Mouse (Mus musculus) midbrain, embryonic 14.5 days (tissue): ENCODE results near the gene Gpr83. TPM values are rescaled to one million over a fixed set of nuclear protein-coding genes. Genes with fewer than 3 reads are reported as not detected.

Experiments
- ATAC-seq: fragments of 200-750 bp; cut with Nextera tagmentation; 2 replicates; pipeline ENCODE4 v1.8.0; 2017; ENCODE audit warnings: moderate number of reproducible peaks, moderate library complexity; ENCODE audit not compliant: low FRiP score, low TSS enrichment
- DNase-seq: peaks from one replicate; pipeline ENCODE4 v3.0.0-alpha.2; 2015
- H3K27ac ChIP-seq: fragments of 300-500 bp; sonication (generic); replicated peaks from 2 replicates; pipeline ENCODE4 v1.5.1; 2014; ENCODE audit warnings: mild to moderate bottlenecking, low read depth, low read length, moderate library complexity
- H3K27me3 ChIP-seq: fragments of 300-500 bp; sonication (generic); 2 replicates; pipeline ENCODE4 v1.6.1; 2014; ENCODE audit warnings: low read length, control low read depth, mixed read lengths; ENCODE audit not compliant: control insufficient read depth, insufficient read depth
- H3K36me3 ChIP-seq: fragments of 300-500 bp; sonication (generic); 2 replicates; pipeline ENCODE4 v1.6.1; 2014; ENCODE audit warnings: low read length, control low read depth; ENCODE audit not compliant: control insufficient read depth, insufficient read depth
- H3K4me1 ChIP-seq: fragments of 300-500 bp; sonication (generic); 2 replicates; pipeline ENCODE4 v1.6.1; 2014; ENCODE audit warnings: mild to moderate bottlenecking, antibody characterized with exemption, low read length, control low read depth; ENCODE audit not compliant: control insufficient read depth, insufficient read depth
- H3K4me2 ChIP-seq: fragments of 300-500 bp; sonication (generic); 2 replicates; pipeline ENCODE4 v1.6.1; 2014; ENCODE audit warnings: mild to moderate bottlenecking, low read length, moderate library complexity
- H3K4me3 ChIP-seq: fragments of 300-500 bp; sonication (generic); replicated peaks from 2 replicates; pipeline ENCODE4 v1.5.1; 2014; ENCODE audit warnings: low read depth, low read length
- H3K9ac ChIP-seq: fragments of 300-500 bp; sonication (generic); replicated peaks from 2 replicates; pipeline ENCODE4 v1.6.1; 2014; ENCODE audit warnings: mild to moderate bottlenecking, low read length, moderate library complexity
- H3K9me3 ChIP-seq: fragments of 300-500 bp; sonication (generic); 2 replicates; pipeline ENCODE4 v1.6.1; 2016; ENCODE audit warnings: low read length, control low read depth, mixed read lengths; ENCODE audit not compliant: control insufficient read depth
- WGBS: fragments of 180-500 bp; shearing (Covaris S2); extraction: QIAGEN DNeasy Blood & Tissue Kit; methylation state at CpG from one replicate; pipeline ENCODE4 v1.1.7; 2014; 5-methylcytosine and 5-hydroxymethylcytosine counted together
- polyA plus RNA-seq: library from polyadenylated mRNA; unstranded; fragments of >200 nt; fragmentation: Nextera tagmentation; extraction: Ambion mirVana; gene quantifications from 2 replicates; pipeline ENCODE4 v1.2.1, GENCODE M21; 2014

Gpr83 gene
- polyA plus RNA-seq, 1 experiment from 2014 or later = 3.5 TPM

DNA sequence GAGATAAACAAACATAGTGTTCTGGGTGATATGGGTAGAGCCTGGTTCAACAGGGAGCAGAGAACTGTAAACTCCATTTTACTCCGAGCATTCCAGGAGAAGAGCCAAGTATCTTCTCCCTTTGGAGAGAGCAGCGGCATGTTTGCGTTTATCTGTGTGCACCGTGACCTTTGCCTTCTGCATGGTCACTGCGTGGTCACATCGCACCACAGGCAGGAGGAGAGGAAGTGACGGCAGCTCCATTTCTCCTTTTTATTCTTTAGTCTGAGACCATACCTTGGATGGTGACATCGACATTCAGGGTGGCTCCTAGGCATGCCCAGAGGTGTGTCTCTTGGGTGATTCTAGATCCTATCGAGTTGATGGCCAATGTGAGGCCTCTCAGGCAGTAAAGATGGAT lies 33.4 kb downstream of the Gpr83 start:
- no peak overlapping the region for H3K27ac ChIP-seq
- DNase-seq (no peak), ATAC-seq (no peak)

DNA sequence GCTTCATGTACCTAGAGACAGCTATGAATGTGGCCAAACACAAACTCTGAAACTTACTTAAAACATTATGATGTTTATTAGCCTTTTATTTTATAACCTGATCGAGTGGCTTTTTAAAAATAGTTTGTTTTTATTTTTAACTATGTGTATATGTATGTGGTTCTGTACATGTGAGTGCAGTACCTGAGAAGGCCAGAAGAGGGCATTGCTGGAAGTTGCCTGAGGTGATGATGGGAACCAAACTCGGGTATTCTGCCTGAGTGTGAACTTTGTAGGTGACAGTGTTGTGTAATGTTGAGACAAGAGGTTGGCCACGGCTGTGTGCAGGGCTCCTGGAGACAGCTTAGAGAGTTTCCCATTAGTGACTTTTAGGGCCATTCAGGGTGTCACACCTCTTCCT lies 34.6 kb downstream of the Gpr83 start:
- WGBS = 88% methylated on average over 3 of the region's 3 CpGs
- no peaks in the 10 kb centered on the region for H3K36me3 ChIP-seq

More for the DNA sequence above, 33.4 kb downstream of the Gpr83 start:
- 92% methylated on average over 9 of the region's 9 CpGs for WGBS
- no peaks in the 10 kb centered on the region for H3K9me3 ChIP-seq
- no peak overlapping the region for H3K4me3 ChIP-seq
- no peaks in the 10 kb centered on the region for H3K36me3 ChIP-seq
- no peak overlapping the region for H3K4me2 ChIP-seq
- no peak overlapping the region for H3K9ac ChIP-seq
- H3K27me3 ChIP-seq = no peaks in the 10 kb centered on the region
- no peaks in the 10 kb centered on the region for H3K4me1 ChIP-seq

DNA sequence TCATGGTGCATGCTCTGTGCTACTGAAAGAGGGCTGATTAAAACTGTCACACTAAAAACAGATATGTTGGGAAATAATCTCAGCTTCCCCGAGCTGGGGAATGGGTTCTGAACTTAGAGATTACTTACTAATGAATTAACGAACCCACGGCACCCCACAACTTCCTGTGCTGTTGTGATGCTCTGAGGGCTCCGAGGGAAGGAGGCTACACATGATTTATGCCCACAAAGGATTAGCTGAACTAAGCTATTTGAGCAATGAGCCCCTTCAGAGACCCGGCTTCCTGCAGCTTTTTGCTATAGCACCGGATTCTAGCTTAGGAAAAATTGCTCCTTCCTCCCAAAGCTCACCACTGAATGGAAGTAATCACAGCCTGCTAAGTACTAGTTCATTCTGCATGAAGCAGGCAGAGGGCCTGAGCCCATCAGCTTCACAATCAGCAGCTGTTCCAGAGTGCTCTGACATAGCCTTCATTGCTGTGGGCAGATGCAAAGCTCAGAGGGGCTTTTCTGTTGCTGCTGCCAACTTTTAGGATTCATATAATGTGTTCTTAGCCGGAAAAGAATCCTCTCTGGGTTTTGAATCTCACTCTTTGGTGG lies 35.3 kb downstream of the Gpr83 start:
- Histone ChIP-seq H3K4me1 (no peaks in the 10 kb centered on the region), H3K36me3 (no peaks in the 10 kb centered on the region), H3K27me3 (no peaks in the 10 kb centered on the region), H3K4me2 (no peak overlapping the region), H3K4me3 (no peak overlapping the region), H3K27ac (0 out of 2 replicates have a peak overlapping the region, but pooled peaks have one; percentile 13), H3K9me3 (no peaks in the 10 kb centered on the region), H3K9ac (no peak overlapping the region)
- DNase-seq (no peak), ATAC-seq (no peak)
- WGBS = 70% methylated on average over 7 of the region's 7 CpGs

More for the DNA sequence above, 34.6 kb downstream of the Gpr83 start:
- Histone ChIP-seq H3K27ac (no peak overlapping the region), H3K9me3 (no peaks in the 10 kb centered on the region), H3K9ac (no peak overlapping the region), H3K4me3 (no peak overlapping the region), H3K27me3 (no peaks in the 10 kb centered on the region), H3K4me2 (no peak overlapping the region), H3K4me1 (no peaks in the 10 kb centered on the region)
- DNase-seq = no peak
- ATAC-seq = no peak

DNA sequence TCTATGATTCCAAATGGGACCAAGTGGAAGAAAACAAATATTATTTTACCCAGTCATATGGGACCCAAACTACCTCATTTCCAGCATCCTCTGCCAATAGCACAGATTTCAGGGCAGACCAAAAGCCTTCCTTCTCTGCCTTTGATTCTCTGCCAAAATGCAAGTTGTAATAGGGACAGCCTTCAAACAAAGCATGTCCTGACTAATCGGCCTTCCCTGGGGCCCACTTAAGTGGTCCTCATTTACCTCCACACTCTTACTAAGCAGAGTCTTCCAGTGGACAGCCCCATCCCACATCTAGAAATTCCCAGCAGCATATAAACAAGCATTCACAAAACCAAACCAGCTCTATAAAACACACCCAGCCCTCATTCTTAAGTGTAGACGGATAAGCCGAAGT lies 37.1 kb downstream of the Gpr83 start:
- Histone ChIP-seq H3K4me2 (no peak overlapping the region), H3K4me3 (no peak overlapping the region), H3K27ac (no peak overlapping the region), H3K9me3 (no peaks in the 10 kb centered on the region), H3K36me3 (no peaks in the 10 kb centered on the region), H3K27me3 (no peaks in the 10 kb centered on the region), H3K4me1 (no peaks in the 10 kb centered on the region), H3K9ac (no peak overlapping the region)
- 83% methylated on average over 3 of the region's 3 CpGs for WGBS
- DNase-seq (no peak), ATAC-seq (no peak)

DNA sequence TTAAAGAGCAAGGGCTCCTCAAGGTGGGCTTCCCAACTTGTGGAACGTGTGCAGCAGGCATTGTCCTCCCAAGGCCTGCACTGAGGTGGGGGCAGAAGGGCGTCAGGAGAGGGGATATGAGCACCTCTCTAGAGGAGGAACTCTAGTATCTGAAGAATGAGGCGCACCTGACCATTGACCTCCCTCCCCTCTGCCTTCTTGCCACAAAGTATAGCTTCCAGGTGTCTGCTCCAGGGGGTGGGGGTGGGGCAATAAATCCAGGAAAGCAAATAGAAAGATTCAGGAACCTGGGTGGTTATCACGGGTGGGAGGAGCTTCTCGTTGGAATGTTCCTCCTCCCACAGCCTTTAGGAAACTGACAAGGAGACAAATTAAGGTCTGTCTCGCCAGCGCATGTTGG lies 41.7 kb downstream of the Gpr83 start:
- ATAC-seq (no peak), DNase-seq (no peak)
- no peak overlapping the region for H3K27ac ChIP-seq
- no peak overlapping the region for H3K4me2 ChIP-seq
- H3K4me1 ChIP-seq = peaks cover 7% of the 10 kb centered on the region; the same call in 1 of the 2 replicates
- H3K36me3 ChIP-seq = no peaks in the 10 kb centered on the region
- H3K9ac ChIP-seq = no peak overlapping the region
- no peaks in the 10 kb centered on the region for H3K27me3 ChIP-seq
- WGBS = 87% methylated on average over 7 of the region's 7 CpGs
- H3K9me3 ChIP-seq = no peaks in the 10 kb centered on the region
- H3K4me3 ChIP-seq = no peak overlapping the region

DNA sequence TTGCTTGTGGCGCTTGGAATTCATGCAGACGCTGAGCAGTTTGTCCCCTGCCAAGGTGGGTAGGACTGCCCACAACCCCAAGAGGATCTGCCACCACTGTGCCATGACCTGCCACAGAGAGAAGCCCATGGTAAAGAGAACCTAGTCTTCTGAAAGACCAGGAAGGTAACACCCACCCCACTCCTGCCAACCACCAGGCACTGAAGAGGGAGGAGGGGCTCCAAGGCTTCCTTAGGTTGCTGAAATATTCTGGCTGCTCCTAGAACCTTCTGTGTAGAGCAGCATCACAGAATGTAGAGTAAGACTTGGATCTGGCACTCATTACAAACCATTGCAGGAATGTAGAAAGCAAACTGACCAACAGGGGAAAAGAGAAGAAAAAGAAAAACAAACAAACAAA lies 42.4 kb downstream of the Gpr83 start:
- no peaks in the 10 kb centered on the region for H3K9me3 ChIP-seq
- H3K9ac ChIP-seq = no peak overlapping the region
- H3K4me1 ChIP-seq = peaks cover 7% of the 10 kb centered on the region; the same call in 1 of the 2 replicates
- H3K36me3 ChIP-seq = no peaks in the 10 kb centered on the region
- H3K27me3 ChIP-seq = no peaks in the 10 kb centered on the region
- DNase-seq = no peak
- no peak overlapping the region for H3K27ac ChIP-seq
- WGBS = 98% methylated on average over 2 of the region's 2 CpGs
- ATAC-seq = no peak
- no peak overlapping the region for H3K4me2 ChIP-seq
- no peak overlapping the region for H3K4me3 ChIP-seq

DNA sequence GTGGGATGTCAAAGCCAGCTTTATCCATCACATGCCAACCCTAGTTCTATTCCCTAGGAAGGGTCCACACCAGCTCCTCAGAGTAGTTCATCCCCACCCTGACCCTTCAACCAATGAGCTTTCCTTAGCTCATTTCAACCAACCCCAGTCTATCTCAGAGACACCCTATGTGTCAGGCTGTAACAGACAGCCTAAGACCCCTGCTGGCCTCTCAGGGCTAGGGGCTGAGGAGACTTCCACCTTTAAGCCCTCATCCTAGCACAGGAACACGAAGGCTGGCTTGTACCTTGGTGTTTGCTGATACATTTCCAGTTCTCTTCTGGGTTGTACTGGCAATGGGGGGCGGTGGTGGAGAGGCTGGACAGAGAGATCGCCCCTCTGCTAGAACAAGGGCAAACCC lies 43.0 kb downstream of the Gpr83 start:
- Histone ChIP-seq H3K4me3 (no peak overlapping the region), H3K27ac (no peak overlapping the region), H3K4me2 (no peak overlapping the region), H3K36me3 (no peaks in the 10 kb centered on the region), H3K9me3 (no peaks in the 10 kb centered on the region), H3K4me1 (peaks cover 7% of the 10 kb centered on the region; the same call in 1 of the 2 replicates), H3K27me3 (no peaks in the 10 kb centered on the region), H3K9ac (no peak overlapping the region)
- no peak for DNase-seq
- WGBS = 89% methylated on average over 3 of the region's 3 CpGs
- ATAC-seq = no peak

DNA sequence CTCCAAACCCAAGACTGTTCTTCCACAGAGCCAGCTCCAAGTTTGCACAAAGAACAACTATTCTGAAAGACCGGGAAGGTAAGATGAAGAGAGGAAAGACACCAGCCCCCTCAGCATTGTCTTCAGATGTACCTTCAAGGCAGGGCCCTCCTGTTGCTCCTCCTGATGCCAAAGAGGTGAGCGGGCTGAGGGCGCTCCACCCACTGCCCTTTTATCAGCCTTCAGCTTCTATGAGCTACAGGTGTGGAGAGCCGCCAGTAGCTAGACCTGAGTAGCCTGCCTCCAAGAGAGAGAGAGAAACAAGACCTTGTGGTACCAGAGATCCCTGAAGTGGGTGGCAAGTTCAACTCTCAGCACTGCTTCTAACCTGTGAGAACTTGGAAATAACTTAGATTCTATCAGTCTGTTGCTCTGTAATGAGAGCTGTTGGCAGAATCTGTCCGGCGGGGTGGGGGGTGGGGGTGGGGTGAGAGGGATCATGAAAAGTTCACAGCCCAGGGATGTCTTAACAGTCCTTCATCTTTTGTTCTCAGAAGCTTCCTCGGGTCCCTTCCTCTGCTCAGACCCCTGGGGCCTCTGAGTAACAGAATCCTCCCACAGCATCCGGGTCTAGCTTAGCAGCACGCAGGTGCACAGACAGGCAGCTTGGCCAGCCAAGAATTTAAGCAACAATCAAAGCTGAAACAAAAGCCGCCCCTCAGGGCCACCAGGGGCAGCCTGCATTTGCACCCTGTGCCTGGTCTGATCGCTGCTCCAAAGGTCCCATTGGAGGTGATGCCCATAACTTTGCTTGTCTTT lies 43.8 kb downstream of the Gpr83 start, which contains the start of gene Izumo1r:
Gene Izumo1r, minus strand, starts transcription at position 369 of the 798 bp plus-strand sequence.
- DNase-seq = no peak

More for the DNA sequence above, 43.8 kb downstream of the Gpr83 start, which contains the start of gene Izumo1r:
- Histone ChIP-seq H3K36me3 (no peaks in the 10 kb centered on the region), H3K4me3 (no peak within 1 kb of the TSS), H3K27me3 (no peaks in the 10 kb centered on the region), H3K4me1 (peaks cover 7% of the 10 kb centered on the region; the same call in 1 of the 2 replicates), H3K27ac (no peak within 1 kb of the TSS), H3K9me3 (no peaks in the 10 kb centered on the region), H3K4me2 (no peak within 1 kb of the TSS), H3K9ac (no peak within 1 kb of the TSS)
- 39% methylated on average over 11 of the region's 11 CpGs for WGBS
- ATAC-seq = no peak; the same call in 1 of the 2 replicates
